Mouse (Mus musculus): ENCODE measurements around the gene Ankrd11. TPM values are rescaled to one million over a fixed set of nuclear protein-coding genes. Genes with fewer than 3 reads are reported as not detected.

Gene Ankrd11
- polyA plus RNA-seq, 1 experiment: 30.1 TPM

DNA sequence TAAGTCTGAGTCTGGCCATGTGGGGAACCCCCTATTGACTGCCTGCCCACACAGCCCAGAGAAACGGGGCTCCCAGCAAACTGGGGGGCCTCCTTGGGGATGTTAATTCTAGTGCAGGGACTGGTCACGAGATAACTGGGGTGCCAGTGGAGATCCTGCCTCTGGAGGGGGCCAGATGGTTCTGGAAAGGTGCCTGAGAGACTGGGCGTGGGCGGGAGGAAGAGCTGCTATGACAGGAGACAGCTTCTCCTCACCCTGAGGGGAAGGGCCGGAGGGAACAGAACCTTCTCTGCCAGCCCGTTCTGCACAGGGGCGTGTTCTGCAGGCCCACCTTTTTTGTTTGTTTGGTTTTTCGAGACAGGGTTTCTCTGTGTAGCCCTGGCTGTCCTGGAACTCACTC lies 175.8 kb downstream of the Ankrd11 start:
- WGBS: 58% methylated on average over 8 of the region's 8 CpGs
- DNase-seq (ENCODE audit: low read depth, low spot score): no peak

DNA sequence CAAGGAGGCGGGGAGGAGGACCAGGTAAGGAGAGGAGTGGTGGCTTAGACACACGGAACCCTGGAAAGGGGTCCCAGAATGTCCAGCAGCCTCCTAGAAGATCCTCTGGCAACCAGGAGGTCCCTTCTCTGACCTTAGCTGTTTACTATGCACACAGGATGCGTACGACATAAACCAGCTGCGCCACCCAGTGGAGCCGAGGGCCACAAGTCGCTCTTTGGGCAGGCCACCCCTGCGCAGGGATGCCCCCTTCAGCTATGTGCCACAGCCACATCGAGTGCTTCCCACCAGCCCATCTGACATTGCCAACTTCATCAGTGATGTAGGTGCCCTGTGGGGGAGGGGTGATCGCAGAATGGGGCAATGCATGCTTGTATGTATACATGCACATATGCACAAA lies 176.6 kb downstream of the Ankrd11 start:
- no peak for DNase-seq (ENCODE audit: low read depth, low spot score)
- 66% methylated on average over 10 of the region's 10 CpGs for WGBS

DNA sequence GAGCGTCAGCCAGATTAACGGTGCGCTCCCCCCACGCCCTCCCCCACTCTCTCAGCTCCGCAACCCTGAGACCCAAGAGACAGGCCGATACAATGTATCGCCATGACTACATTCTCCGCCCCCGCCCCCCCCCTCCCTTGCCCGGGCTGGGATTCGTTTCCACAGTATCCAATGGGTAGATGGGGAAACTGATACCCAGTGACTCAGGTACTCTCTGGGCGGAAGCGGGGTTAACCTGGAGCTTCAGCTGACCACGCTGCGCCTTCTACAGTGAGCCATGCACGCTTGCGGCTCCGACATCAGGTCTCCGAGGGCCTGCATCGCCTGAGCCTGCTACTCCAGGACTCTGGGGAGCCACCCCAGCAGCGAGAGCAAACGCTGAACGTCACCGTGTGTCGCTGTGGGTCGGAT lies 177.4 kb downstream of the Ankrd11 start:
- no peak for DNase-seq (ENCODE audit: low read depth, low spot score)
- WGBS: 61% methylated on average over 26 of the region's 26 CpGs

DNA sequence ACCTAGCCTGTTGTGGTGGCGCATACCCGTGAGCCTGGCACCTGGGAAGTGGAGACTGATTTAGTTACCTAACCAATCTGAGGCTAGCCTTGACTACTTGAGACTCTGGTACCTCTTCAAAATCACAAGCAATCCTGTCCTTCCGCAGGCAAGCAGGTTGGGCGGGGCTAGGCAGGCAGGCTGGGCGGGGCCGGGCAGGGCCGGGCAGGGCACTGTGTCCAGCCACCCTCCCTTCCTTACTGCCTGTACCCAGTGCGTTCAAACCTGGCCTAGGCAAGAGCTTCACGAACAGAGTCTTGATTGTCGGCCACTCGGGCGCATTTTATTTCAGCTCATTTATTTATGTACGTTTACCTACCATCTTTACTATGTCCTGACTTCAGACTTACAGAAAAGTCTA lies 182.2 kb downstream of the Ankrd11 start:
- DNase-seq (ENCODE audit: low read depth, low spot score): no peak
- 31% methylated on average over 13 of the region's 13 CpGs for WGBS

DNA sequence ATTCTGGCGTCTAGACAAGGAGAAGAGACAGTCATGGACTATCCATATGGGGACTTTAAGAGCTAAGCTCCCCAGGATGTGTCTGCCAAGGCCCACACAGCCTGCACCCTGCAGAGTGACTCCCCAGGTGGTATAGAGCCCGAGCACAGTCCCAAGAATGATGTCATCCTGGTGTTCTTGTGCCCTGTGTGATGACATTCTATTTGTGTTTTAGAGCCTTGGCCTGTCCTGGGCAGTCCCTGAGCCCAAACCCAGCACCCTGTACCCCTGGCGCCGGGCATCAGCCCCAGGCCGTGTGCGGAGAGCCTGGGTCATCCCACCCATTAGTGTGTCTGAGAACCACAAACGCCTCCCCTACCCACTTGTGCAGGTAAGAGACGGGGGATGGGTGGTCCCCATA lies 185.8 kb downstream of the Ankrd11 start:
- 78% methylated on average over 8 of the region's 8 CpGs for WGBS
- DNase-seq (ENCODE audit: low read depth, low spot score): no peak

DNA sequence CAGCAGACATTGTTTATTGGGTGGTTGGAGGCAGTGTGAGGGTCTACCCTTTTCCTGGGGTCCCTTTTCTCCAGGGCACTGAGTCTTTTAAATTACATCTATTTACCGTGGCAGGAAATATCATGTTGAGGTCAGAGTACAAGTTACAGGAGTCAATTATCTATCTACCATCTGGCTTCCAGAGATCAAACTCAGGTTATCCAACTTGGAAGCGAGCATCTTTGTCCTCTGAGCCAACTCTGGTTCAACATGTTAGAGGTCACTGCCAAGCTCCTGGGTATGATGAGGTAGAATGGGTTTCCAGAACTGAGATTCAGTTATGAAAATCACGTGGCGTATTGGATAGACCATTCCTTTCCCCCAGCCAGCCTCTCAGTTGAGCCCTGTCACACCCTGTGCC lies 187.0 kb downstream of the Ankrd11 start:
- DNase-seq (ENCODE audit: low read depth, low spot score): no peak
- 58% methylated on average over 4 of the region's 4 CpGs for WGBS

DNA sequence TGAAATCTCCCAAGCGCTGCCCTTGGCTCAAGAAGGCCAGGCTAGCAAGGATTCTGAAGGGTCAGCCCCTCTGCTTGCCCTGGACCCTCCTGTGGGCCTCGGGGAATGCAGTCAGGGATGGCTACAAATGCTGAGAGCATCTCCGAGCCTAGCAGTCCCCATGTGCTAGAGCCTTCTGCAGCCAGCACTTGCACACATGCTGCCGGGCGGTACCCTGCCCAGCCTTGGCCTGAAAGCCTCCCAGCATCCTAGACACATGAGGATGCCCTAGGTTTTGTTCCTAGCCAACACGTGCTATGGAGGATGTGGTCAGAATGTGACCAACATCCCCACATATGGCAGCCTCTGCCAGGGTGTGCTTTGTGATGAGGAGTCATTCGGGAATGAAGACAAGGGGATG lies 187.7 kb downstream of the Ankrd11 start:
- no peak for DNase-seq (ENCODE audit: low read depth, low spot score)
- WGBS: 55% methylated on average over 7 of the region's 7 CpGs

DNA sequence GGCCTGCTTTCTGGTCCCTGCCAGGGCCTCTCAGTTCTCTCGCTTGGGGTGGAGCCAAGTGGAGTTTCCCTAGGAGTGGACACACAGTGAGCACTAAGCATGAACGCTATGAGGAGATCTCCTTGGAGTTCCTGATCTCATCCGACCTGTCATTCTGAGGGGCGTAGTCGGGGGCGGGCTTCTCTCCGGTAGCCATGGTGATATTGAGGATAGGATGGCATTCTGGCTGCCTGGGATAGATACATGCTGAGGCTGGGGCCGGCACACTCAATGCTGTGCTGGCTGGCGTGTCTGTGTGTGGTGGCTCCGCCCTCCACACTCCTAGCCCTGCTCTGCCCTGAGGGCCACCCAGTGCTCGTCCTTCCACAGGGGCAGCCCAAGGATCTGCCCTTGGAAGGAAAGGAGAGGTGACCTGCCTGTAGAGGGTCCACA lies 188.7 kb downstream of the Ankrd11 start:
- WGBS: 23% methylated on average over 11 of the region's 11 CpGs
- DNase-seq (ENCODE audit: low read depth, low spot score): no peak

DNA sequence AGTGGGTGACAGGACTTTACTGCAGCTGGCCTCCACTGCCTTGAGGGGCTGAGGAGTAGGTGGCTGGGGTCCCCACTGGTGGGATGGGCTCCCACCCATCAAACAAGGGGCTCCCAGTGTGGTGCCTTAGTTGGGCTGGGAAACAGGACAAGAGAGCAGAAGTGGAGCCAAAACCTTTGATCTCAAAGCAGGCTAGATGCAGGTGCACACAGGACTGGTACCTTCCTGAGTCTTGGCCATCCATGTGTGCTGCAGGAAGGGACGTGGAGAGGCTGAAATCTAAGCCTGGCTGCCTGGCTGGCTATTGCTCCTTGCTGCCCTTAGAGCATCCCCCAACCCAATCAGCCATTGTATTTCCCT lies 189.6 kb downstream of the Ankrd11 start:
- no peak for DNase-seq (ENCODE audit: low read depth, low spot score)
- WGBS: 79% methylated on average over 1 of the region's 1 CpGs

DNA sequence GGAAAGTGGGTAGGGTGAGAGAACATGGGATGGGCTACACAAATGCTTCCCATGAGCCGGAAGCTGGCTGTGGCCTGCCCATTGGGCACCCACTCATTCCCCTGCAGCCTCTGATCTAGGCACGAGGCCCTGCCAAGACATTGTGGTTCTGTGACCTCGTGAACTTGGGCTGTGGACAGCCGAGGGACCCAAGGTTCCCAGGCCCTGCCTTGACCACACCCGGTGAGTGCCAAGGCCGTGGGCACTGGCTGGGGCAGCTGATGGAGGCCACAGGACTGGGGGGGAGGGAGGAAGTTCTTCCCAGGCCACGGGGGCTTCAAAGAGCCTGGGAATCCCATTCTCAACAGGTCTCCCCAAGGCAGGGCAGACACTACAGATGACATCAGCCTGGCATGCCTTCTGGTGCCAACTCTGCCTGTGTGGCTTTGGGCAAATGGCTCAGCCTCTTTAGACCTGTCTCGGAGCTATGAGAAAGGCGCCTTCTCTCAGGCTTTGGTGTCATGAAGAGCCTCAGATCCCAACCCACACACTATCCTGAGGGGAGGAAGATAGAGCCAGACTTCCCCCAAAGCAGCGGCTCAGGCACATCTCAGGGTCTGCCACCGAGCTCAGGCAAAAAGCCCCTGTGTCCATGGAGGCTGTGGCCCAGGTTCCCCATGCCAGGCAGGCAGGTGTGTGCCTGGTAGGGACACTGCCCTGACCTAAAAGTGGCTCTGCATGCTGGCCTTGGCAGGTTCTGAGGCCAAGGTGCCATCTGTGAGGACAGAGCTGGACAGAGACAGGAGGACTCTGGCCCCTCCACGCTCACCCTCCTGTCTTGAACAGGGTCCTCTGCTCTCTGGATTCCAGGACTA lies 190.2 kb downstream of the Ankrd11 start:
- no peak for DNase-seq (ENCODE audit: low read depth, low spot score)
- 69% methylated on average over 12 of the region's 12 CpGs for WGBS

DNA sequence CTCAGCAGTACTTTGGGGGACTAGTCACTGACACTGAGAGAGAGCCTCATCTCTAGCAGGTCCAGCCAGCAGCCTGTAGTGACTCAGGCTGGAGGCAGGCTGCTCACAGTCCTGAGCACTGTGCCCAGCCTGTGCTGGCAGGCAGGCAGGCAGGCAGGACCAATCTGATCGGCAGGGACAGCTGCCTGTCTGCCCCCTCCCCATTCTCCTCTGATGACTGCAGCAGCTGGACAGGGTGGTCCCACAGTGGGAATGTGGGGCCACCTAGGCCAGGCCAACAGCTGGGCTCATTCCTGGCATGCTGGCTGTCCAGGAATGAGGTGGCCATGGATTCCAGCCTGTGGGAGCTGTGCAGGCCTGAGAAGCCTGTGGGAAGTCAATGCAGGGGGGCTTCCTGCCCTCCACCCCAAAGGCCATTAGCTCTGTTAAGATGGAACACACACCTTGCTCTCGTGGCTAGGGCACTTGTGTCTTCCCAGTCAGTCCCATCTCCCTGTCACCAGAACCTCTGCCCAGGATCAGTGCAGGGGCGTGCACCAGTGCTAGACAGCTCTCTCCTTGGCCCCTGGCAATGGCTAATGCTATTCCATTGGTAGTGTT lies 191.3 kb downstream of the Ankrd11 start:
- no peak for DNase-seq (ENCODE audit: low read depth, low spot score)
- WGBS: 68% methylated on average over 3 of the region's 3 CpGs

DNA sequence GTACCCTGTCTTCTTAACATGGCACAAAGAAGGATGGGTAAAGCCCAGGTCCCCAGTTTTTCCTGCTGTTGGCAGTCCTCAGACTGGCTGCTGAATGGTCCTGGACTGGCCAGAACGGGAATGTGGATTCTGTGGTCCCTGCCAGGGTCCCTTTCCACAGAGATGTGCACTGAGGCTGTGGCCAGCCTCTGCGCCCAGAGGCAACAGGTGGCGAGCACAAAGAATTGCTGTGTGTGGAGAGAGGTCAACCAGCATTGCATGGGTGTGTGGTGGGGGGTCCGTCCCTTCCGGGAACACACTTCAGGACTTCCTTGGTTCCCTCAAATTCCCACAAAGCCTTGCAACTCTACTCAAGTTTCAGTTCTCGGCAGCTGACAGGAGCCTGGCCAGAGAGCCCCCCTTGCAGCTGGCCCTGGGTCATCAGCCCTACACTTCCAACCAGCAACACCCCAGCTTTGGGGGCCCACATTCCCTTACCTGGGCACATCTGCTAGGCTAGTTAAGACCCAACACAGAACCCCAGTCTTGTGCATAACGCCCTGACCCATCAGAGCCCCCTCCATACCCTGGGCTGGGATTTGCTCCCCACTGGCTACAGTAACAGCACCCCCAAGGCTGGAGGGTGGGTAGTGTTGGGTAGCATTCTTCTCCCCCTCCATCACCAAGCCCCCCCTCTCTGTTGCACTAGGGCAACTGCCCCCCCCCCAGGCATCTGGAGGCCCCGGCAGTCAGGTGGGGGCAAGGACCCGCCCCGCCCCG lies 192.7 kb downstream of the Ankrd11 start:
- DNase-seq (ENCODE audit: low read depth, low spot score): no peak
- 67% methylated on average over 11 of the region's 11 CpGs for WGBS

DNA sequence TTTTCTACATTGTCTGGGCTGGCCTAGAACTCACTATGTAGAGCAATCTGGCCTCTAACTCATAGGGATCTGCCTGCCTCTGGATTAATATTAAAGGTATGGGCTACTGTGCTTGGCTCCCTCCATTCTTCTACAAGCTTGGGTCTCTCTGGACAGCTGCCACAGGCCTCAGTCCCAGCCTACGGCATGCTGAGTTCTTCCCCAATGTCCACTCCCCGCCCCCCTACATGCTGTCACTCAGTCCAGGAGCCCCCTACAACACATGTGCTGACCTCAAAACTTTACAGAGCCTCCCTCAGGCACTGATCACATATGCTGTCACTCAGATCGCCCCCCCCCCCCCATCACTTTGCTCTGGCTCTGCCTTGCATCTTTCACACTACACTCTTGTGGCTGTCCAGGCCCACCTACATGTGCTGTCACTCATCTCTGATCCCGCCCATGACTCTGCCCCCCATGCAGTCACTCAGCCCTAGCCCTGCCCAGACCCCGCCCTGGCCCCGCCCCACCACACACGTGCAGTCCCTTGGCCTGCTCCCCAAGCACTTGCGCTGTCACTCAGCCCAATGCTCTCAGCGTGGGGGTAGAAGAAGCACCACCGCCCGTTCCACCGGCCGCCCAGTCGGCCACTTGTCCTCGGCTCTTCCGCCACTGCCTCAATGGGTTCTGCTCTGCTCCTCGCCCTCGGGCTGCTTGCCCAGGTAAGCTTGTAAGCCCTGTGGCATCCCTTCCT lies 194.1 kb downstream of the Ankrd11 start, which contains the start of gene Cdh15:
TSS of gene Cdh15 (plus strand) at position 138 of the 733 bp plus-strand sequence.
- WGBS: 18% methylated on average over 17 of the region's 18 CpGs
- DNase-seq (ENCODE audit: low read depth, low spot score): no peak

DNA sequence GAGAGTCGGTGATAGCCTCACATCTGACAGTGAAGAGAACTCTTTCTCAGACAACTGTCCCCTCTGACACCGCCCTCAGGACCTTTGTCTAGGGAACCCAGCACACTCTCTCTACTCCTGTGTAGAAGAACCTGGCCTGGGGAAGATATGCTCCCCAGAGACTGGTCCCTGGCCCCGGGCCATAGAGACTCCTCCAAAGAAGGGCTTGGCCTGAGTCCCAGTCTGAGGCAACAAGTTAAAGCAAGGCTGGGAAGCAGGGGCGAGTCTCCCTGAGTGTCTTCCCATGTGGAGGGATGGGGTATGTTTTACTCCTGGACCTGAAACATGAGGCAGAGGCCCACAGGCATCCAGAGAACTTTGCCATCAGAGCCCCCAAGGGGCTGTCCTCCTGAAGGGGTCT lies 196.4 kb downstream of the Ankrd11 start:
- WGBS: 47% methylated on average over 4 of the region's 4 CpGs
- no peak for DNase-seq (ENCODE audit: low read depth, low spot score)

DNA sequence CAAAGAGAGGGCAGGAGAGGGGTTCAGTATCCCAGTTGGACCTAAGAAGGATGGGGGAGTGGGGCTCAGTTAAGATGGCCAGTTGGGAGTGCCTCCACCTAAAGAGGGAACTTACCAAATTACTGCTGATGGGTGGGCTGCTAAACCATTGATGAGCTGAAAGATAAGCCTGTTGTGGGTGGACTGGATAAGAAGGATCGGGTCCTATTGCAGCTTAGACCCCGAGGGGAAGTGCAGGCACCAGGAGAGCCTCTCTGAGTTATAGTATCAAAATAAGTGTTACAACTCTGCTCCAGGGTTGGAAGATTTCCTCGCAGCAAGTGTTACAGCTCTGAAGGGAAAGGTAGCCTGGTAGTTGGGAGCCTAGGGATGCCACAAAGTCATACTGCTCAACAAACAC lies 197.9 kb downstream of the Ankrd11 start:
- 59% methylated on average over 3 of the region's 3 CpGs for WGBS
- DNase-seq (ENCODE audit: low read depth, low spot score): no peak

DNA sequence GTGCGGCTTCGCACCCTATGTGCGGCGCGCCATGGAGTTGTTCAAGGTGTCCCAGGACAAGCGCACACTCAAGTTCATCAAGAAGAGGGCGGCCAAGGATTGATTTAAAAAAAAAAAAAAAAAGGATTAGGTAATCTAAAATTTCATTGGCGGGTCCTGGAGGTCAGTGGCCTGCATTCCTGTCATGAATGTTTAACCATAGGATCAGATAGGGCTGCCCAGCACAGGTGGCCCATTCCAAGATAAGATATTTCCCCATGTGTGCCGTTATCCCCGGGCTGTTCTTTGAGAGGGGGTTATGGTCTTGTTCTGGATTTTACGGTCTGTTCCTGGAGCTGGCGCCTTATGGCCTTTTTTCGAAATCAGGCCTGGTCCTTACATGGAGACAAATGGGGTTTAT lies 205.4 kb downstream of the Ankrd11 start:
- no peak for DNase-seq (ENCODE audit: low read depth, low spot score)

DNA sequence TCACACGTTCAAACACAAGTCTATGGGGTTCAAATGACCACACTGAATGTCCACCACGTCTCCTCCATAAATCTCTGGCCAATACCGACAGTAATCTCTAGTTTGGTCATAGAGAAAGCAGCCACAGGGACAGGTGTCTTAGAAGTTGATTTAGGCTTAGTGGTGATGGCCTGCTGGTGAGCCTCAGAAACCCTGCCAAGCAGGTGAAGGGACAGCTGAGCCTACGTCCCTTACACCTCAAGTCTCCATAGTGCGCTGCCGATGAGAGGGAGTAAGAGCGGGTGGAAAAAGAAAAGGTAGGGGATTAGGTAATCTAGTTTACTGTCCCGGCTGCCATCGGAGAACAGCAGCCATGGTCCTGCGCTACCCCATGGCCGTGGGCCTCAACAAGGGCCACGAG lies 205.9 kb downstream of the Ankrd11 start:
- 85% methylated on average over 12 of the region's 12 CpGs for WGBS
- DNase-seq (ENCODE audit: low read depth, low spot score): no peak

More for the DNA sequence above, 205.4 kb downstream of the Ankrd11 start:
- 81% methylated on average over 13 of the region's 13 CpGs for WGBS

DNA sequence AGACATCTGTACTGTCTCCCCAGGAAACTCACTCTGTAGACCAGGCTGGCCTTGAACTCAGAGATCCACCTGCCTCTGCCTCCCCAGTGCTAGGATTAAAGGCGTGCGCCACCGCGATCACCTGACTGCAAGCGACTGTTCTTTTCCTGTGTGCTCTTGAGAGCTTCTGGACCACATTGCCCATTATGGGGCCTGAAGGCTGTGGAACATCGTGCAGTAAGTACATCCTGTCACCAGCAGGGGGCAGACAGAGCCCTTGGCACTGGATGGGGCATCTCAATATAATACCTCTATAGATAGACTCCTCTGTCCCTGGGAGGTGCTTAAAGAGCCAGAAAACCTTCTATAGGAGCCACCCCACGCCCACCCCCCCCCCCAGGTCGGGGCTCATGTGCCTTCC lies 207.1 kb downstream of the Ankrd11 start:
- peak; percentile 58 for DNase-seq (ENCODE audit: low read depth, low spot score)
- WGBS: 16% methylated on average over 8 of the region's 8 CpGs

DNA sequence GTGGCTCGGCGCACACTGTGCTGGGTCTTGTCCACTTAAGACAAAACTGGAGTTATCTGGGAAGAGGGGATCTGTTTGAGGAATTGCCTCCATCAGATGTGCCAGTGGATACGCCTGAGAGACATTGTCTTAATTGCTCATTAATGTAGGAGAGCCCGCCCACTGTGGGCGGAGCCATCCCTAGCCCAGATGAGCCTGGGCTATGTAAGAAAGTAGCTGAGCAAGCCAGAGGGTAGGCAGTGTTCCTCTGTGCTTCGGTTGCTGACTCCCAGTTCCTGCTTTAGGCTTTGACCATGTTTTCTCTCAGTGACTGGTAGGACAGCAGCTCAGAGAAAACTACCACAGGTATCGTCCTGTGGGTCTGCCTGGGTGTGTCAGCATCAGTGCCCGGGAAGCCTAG lies 207.7 kb downstream of the Ankrd11 start:
- 80% methylated on average over 8 of the region's 8 CpGs for WGBS
- no peak for DNase-seq (ENCODE audit: low read depth, low spot score)

Data from large intestine, adult 2 months (tissue).